Mouse (Mus musculus) cerebellum, adult (tissue): Measurements from ENCODE around the gene Nop16.

Experiments used
- ATAC-seq: cut with Nextera tagmentation; 2 replicates; pipeline ENCODE4 v1.9.2; 2017; ENCODE audit warnings: mild to moderate bottlenecking, moderate library complexity, mixed read lengths; ENCODE audit not compliant: insufficient number of reproducible peaks, low FRiP score, low TSS enrichment

Nop16 gene

DNA sequence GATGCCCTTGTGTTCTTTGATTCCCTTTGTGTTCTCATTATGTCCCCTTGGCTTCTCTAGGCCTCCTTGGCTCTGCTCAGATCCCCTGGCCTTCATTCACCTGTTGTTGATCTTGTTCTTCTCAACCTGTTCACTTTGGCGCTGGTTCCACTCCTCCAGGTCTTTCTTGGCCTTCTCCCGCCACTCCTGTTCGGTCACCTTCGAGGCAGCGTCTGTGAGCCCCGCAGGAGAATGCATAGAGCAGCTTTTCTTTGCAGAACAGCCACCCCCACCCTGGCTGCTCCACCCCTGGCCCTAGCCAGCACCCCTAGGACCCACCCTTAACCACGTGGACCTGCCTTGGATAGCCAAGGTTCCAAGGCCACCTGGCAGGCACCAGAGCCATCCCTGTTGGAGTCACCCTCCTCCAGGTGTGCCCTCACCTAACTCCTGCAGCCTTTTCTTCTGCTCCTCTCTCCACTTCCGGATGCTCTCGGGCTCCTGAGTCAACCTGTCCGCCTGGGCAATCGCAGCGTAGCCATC is 8.8 kb upstream of the Nop16 start:
- ATAC-seq, result no peak

DNA sequence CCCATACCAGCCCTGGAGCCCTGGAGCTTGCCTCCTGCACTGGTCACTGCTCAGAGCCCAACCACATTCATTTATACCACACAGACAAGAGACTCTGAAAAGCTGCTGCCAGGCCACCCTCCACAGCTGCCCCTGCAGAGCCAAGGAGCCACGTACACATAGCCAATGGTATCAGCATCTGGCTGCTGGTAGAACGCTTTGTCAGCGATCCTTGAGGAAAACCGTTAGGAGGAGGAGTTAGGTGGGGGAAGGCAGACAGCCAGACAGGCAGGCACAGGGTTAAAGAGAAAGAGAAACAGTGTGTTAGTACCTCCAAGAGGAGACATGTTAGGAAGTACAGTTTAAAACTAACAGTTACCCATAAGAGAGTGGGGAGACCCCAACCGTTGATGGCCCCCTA is 7.0 kb upstream of the Nop16 start:
- no peak for ATAC-seq

DNA sequence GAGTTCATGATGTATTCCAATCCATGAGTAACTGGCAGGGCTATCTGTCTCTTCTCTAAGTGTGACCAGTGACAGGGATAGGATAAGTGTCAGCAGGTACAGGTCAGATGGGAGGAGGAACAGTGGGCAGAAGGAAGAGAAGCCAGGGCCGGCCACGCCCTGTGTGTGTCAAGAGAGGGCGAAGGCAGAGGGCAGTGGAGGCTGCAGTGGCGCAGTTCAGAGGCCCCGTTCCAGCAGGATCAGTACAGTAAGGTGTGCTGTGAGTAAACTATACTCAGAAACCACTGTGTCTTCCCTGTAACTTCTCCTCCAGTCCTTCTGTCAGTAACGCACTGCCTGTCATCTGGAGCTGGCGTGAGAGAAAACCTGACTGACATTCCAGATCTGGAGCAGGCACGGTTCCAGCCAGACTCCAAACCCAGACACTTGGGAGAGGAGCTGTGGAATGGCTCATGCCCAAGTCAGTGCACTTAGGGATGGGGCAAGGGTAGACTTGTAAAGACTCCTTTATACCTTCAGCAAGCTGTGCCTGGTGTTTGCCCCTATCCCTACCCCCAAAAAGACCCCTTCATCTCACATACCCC is 6.3 kb upstream of the Nop16 start:
- ATAC-seq, result no peak

DNA sequence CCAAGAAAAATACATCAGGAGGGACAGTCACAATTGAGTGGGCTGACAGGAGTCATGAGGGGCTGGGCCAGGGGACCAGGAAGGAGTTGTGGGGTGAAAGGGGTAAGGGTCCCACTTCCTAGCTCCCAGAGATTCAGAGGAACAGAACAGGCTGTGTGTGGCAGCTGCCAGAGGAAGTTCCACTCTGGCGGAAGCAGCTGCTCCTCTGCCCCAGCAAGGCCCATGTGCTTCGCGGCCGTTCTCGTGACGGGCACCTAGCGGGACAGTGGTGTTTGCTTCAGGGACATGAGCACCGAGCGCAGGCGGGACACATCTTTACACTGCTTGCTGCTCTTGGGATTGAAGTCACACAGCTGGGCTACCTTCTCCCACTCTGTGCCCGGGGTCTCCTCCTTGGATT is 3.7 kb upstream of the Nop16 start:
- no peak for ATAC-seq

DNA sequence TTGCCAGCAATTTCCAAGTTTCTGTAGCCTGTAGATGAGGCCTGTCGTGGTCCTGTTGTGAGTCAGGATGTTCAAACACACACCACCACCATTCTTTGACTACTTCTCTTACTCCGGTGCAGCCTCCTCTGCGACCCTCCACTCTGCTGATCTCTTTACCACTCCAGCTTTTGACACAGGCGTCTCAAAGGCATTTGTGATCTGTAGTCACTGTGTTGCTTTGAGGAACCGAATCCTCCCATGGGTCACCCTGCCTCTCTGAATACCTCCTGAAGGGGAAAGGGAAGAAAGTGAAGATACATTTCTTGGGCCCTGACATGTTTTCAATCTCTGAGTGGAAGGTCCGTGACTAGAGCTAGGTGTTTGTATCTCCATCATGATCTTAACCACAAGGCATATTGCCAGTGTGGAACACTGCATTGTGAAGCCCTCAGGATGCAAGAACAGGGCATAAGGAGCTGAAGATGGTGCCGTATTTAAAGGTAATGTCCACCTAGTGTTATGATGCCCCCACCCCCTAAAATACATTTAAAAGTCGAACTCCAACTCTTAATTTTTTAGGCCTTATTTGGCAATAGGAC is 2.0 kb upstream of the Nop16 start:
- ATAC-seq, result no peak

DNA sequence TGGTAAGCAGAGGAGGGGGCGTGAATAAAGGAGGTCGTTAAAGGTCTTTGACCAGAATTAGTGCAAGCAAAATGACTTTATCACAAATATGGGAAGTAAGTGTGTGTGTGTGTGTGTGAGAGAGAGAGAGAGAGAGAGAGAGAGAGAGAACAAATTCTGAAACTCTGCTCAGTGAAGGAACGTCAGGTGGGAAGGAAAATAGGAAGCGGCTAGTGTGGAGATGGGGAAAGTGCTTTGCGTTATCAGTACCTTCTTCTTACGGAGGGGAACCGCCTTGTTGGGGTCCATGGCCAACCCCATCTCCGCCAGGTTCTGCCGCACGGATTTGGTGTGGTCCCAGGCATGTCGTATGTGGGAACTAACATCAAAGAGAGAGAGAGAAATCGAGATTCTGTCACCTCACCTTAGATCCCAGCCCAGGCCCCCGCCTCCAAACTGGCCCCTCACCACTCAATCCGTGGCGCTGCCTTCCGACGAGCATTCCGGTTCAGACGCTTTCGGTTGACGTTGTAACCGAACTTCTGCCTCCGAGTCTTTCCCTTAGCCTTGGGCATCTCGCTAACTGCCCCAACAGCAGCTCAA is 385 bp downstream of the Nop16 start:
- ATAC-seq, result no peak

DNA sequence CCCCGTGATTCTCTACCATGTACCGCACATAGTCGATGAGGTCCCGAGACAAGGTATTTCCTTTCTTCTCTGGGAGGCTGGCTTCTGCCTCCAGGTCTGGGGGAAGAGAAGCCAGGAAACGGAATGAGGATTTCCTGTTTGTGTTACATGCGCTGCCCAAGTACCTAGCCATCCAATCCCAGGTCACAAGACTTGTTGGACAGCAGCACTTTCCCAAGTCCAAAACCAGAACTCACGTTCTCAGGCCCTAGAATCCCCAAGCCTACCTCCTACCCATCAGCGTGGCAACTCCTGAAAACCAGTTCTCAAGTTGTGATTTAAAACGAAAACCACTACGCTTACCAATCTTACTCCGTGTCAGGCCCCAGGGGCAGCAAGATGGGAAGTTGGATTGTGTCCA is 4.1 kb downstream of the Nop16 start:
- ATAC-seq, result no peak

DNA sequence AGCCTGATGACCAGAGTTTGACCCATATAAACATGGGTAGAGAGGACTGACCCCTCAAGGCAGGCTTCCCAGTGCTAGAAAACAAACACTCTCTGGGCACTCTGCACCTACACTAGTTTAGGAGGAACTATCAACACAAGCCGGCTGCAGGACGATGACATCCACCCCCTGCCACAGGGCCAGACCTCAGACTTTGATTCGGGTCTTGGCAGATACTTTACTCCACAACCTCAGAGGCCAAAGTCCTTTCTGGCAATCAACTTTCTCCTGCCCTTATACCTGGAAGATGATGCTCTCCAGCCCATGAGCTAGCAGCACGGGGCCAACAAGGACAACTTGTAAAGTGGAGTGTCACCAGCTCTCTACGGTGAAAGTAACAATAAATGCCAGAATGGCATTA is 7.0 kb downstream of the Nop16 start:
- no peak for ATAC-seq

DNA sequence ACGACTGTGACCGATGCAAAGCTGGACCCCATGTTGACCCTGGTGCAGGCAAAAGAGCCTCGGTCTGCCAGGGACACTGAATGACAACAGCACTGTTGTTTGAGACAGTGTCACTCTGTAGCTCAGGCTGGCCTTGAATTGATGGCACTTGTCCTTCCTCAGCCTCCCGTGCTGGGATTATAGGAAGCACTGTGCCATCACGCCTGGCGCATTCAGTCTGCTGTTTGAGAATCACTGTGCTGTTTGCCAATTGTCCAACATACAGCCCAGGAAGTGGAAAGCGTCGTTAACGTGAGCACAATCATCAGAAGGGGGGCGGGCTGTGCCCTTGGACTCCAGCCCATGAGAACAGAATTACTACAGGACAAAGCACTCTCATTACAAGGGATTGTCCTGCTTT is 7.8 kb downstream of the Nop16 start:
- ATAC-seq, result no peak

DNA sequence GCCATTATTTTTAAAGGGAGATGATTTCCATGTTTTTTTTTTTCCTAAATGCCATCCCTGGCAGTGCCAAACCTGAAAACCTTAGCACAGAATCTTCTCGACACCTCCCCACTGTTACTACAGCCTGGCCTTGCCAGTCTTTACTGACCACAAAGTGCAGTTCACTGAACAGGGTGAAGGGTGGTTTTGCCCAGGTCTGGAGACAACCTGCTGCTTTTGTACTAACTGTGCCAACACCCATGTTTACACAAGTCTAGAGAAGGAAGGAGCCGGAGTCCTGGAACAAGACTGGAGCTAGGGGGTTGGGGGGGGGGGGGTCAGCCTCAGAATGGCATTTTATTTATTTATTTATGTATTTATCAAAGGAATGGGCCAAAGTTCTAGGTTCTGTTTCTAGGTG is 8.5 kb downstream of the Nop16 start:
- no peak for ATAC-seq

DNA sequence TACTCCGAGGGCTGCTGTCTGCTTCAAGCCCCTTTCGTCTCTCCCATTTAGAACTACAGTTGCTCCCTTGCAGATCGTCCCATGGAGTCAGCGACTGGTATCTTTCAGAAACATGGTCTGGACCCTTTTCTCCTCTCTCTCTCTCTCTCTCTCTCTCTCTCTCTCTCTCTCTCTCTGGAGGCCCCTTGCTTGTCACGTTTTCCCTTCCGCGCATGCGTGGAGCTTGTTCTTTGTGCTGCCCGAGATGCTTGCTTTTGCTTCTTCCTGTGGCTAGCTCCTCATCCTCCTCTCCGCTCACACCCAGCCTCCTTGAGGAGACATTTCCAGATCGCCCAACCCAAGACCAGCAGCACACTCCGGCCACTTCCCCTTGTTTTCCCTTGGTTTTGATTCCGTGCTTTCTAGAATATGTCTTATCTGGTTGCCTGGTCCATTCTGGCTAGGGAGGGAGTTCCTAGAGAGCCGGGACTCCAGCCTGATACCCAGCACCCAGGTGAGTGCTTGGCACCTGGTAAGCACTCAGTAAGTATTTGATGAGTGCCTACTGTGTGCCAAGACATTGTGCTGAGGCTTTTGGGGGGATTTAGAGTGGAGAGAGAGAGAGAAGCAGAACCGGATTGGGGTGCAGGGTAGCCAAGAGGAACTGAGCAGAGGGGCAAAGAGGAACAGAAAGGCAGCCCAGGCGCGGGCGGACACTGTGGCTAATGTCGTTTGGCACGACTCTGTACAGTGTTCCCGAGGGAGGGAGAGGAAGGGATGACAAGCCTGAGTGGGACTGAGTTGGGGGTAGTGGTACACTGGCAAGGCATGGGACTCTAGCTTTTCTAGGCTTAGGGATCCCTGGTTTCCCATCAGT is 12.0 kb downstream of the Nop16 start:
- ATAC-seq, result no peak

DNA sequence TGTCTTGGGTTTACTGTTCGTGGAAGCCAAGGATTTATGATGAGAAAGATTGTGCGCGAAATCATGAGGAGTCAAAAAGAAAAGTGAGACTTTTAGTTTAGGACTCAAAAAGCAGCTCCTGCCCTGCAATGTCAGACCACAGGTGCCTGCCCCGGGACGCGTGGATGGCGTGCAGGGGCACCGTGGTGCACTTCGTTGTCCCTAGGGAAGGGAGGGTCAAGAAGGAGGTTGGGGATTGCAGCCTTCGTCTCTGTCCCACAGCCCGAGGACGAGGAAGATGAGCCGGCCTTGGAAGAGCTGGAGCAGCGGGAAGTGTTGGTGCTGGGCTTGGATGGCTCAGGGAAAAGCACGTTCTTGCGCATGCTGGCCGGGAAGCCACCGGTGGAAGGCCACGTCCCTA is 14.4 kb downstream of the Nop16 start:
- no peak for ATAC-seq

DNA sequence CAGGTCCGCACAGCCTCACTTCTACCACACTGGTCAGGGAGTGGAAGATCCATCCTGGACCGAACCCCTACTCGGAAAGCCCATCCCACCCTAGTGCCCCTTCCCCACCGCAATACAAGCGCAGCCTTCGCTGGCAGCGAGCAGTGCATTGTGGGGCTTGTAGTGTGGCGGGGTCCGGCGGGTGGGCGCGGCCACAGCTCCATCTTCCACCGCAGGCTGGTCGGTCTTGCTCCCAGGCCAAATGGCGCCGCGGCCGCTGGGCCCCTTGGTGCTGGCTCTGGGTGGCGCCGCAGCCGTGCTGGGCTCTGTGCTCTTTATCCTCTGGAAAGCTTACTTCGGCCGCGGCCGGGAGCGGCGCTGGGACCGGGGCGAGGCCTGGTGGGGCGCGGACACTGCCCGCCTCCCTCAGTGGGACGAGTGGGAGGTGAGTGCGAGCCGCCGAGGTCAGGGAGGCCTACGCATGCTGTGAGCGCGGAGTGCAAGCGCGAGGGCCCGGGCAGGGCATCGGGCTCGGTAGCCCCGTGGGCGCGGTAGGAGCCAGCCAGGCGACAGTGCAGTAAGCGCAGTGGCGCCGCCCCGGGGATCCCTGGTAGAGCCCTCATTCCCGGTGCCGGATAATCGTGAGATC is 14.9 kb downstream of the Nop16 start, which contains the start of gene Arl10:
Arl10 (plus strand) TSS at position 162 of the 628 bp plus-strand sequence.
- peak; percentile 73 for ATAC-seq

DNA sequence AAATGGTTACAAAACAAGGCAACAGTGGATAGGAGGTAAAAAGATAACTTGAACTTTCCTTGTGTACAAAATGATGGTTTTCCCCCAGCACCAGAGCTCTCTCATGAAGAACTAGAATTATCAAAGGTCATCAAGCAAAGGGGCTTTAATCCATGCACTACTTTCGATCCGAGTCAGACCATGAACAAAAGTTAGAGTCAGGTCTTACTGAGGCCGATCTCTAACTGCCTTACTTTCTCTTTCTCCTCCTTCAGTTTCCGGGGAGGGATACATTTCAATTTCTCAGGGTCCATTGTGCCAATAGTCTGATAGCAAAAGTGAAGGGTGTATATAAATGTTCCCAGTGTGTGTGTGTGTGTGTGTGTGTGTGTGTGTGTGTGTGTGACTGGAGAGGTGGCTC is 17.3 kb downstream of the Nop16 start:
- no peak for ATAC-seq

DNA sequence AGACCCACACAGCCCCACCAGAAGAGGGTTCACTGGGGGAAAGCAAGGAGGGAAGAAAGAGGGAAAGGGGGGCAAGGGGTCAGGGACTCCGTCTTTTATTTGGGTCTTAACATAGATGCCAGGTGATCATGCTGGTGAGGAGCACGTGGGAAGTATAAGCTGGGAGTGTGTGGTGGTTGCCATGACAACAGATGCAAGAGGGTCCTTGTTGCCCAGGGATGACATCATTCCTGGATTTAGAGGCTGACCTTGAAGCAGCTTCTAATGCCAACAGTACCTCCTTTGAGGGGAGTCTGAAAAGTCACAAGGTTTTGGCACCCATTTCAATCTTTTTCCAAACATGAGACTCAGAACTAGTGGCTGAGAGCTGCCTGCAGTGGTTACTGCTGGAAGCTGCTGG is 18.3 kb downstream of the Nop16 start:
- no peak for ATAC-seq

DNA sequence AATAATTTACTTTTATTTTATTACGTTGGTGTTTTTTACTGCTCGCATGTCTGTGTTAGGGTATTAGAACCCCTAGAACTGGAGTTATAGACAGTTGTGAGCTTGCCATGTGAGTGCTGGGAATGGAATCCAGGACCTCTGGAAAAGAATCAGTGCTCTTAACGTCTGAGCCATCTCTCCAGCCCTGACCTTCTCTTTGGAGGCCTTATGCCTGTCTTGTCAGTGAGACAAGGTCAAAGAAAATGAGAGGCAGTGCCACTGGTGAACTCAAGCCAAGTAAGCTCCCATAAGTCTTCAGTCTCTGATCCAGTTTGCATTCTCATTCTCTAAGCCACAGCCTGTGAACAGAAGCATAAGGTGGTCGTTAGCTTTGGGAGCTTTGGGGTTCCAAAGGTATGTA is 19.2 kb downstream of the Nop16 start:
- no peak for ATAC-seq

DNA sequence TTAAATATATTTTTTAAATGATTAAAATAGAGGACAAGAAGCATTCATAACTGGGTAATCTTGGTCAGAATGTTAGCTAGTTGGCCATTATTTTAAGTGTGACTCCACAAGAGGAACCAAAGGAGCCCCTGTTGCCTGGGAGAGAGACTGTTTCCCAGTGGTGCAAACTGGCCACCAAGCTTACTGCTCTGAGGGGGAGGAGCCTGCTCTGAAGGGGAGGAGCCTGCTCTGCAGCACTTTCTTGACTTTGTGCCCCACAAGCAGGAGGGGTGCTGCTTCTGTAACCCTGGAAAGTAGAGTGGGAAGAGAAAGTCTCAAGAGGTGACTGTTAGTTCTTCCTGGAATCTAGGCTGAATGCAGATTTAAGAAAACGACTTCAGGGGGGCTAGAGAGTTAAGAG is 20.6 kb downstream of the Nop16 start:
- no peak for ATAC-seq

DNA sequence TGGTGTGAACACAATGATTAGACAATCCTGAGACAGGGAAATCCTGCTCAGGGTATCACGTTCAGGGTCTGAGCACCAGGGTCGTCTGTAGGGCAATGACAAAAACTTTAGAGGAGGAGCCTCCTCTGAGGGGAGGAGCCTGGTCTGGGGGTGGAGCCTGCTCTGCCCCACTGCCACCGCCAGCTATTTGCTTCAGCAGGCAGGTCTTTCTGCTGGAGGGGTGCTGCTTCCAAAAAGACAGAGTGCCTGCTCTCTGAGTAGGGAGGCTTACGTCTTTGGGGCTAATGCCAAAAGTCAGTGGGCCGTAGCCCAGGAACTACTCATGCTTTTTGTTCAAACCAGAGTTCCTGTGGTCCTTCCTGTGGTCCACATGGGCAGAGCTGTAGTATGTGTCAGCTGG is 21.5 kb downstream of the Nop16 start:
- no peak for ATAC-seq

DNA sequence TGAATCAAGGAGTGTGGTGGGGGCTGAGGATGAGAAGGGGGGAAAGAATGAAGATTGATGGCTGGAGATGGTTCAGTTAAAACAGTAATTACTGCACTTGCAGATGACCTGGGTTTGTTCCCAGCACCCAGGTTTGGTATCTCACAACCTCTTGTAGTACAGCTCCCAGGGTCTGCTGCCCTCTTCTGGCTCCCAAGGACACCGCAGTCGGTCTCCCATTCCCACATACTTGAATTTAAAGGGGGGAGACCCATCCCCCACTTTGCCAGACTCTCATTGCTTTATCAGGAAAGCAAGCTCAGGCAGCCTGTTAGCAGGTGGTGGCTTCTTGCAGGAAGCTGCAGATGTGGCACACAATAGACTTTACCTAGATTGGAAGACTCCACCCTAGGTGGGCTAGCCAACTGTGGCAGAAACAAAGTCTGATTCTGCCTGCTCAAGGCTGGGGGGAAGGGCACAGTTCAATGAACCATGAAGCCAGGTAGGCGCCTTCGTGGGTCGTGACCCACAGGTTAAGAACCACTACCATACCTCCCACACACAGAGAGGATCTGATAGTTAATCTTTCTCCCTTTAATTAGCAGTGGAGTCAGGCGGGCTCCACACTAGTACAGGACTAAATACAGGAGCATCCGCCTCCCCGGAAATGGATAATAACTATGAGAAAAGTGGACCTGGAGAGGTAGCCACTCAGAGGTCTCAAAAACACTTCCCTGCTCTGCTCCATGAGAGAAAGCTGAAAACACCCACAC is 24.1 kb downstream of the Nop16 start:
- ATAC-seq, result no peak

DNA sequence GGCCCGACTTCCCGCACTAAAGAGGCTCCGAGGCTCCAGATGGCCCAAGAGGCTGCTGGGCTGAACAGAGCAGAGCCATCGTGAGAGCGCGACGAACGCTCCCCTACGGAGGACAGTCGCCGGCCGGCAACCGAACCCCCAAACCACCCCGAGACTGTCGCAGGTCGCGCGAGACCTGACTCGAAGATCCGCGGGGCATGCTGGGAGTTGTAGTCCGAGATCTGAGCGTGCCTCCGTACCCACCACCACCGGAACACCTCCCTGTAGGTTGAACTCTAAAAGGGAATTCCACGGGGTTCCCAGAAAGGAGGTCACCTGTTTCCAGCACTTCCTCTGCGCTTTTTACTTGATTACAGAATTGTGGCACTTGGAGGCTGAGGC is 24.7 kb downstream of the Nop16 start, which contains the start of gene 4833439L19Rik:
4833439L19Rik (minus strand) TSS at position 235 of the 381 bp plus-strand sequence.
- peak; percentile 94 for ATAC-seq
